Mouse (Mus musculus) lung, postnatal 0 days (tissue): ENCODE data around the gene Ada. TPM values are rescaled to one million over a fixed set of nuclear protein-coding genes. Genes with fewer than 3 reads are reported as not detected.

ENCODE experiments used
- ATAC-seq: fragments of 200-750 bp; cut with Nextera tagmentation; 2 replicates; pipeline ENCODE4 v1.8.0; 2017; ENCODE audit warnings: moderate library complexity
- DNase-seq: peaks from one replicate; pipeline ENCODE4 v3.0.0-alpha.2; 2016; ENCODE audit warnings: low spot score
- H3K27ac ChIP-seq: fragments of 300-500 bp; sonication (generic); 2 replicates; pipeline ENCODE4 v1.5.1; 2014; ENCODE audit warnings: antibody characterized with exemption, mild to moderate bottlenecking, low read length, mixed read lengths
- H3K27me3 ChIP-seq: fragments of 300-500 bp; sonication (generic); replicated peaks from 2 replicates; pipeline ENCODE4 v1.6.1; 2014; ENCODE audit warnings: low read length, mixed read lengths; ENCODE audit not compliant: insufficient read depth
- H3K36me3 ChIP-seq: fragments of 300-500 bp; sonication (generic); 2 replicates; pipeline ENCODE4 v1.6.1; 2014; ENCODE audit warnings: low read length, mixed read lengths; ENCODE audit not compliant: insufficient read depth
- H3K4me1 ChIP-seq: fragments of 300-500 bp; sonication (generic); 2 replicates; pipeline ENCODE4 v1.6.1; 2014; ENCODE audit warnings: antibody characterized with exemption, low read depth, low read length, mixed read lengths; ENCODE audit not compliant: insufficient read depth
- H3K4me2 ChIP-seq: fragments of 300-500 bp; sonication (generic); replicated peaks from 2 replicates; pipeline ENCODE4 v1.6.1; 2014; ENCODE audit warnings: low read depth, mild to moderate bottlenecking, low read length, moderate library complexity, mixed read lengths
- H3K4me3 ChIP-seq: fragments of 300-500 bp; sonication (generic); 2 replicates; pipeline ENCODE4 v1.5.1; 2014; ENCODE audit warnings: low read depth, low read length
- H3K9ac ChIP-seq: fragments of 300-500 bp; sonication (generic); replicated peaks from 2 replicates; pipeline ENCODE4 v1.6.1; 2014; ENCODE audit warnings: low read depth, mild to moderate bottlenecking
- H3K9me3 ChIP-seq: fragments of 300-500 bp; sonication (generic); 2 replicates; pipeline ENCODE4 v1.6.1; 2016; ENCODE audit warnings: low read length, mixed read lengths
- CTCF ChIP-seq: IDR thresholded peaks from 2 replicates; pipeline ENCODE4 v1.5.1; 2016; ENCODE audit warnings: antibody characterized with exemption, mild to moderate bottlenecking
- EP300 ChIP-seq: IDR thresholded peaks from 2 replicates; pipeline ENCODE4 v1.6.1; 2016; ENCODE audit warnings: antibody characterized with exemption, mild to moderate bottlenecking, control low read depth
- WGBS: fragments of 180-500 bp; shearing (Covaris S2); extraction: QIAGEN DNeasy Blood & Tissue Kit; methylation state at CpG from one replicate; pipeline ENCODE4 v1.1.7; 2014; 5-methylcytosine and 5-hydroxymethylcytosine counted together
- polyA plus RNA-seq: library from polyadenylated mRNA; unstranded; fragments of >200 nt; fragmentation: Nextera tagmentation; extraction: Ambion mirVana; gene quantifications from 2 replicates; pipeline ENCODE4 v1.2.1, GENCODE M21; 2015

The Ada gene
- polyA plus RNA-seq, 1 experiment from 2014 or later, result 3.6 TPM

DNA sequence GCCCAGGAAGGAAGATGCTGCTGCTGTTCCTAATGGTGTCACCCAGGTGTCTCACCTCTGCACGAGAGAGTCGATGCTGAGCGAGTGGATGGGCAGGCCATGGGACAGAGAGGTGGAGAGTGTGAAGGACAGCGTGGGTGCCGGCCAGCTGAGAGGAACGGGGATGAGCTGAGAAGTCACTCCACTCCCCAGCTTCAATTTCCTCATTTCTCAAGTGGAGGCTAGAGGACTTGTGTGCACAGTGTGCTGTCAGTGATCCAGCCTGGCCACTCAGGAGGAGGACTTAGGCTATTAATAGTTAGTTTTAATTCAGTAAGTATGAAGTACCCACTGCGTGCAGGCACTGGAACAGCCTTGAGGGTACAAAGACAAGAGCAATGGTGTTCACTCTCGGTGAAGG is 33.6 kb downstream of the Ada start:
- Histone ChIP-seq H3K4me3 (no peak overlapping the region), H3K27me3 (no peaks in the 10 kb centered on the region), H3K36me3 (no peaks in the 10 kb centered on the region), H3K27ac (no peak overlapping the region; the same call in 1 of the 2 replicates), H3K9ac (no peak overlapping the region), H3K4me2 (no peak overlapping the region), H3K4me1 (peaks cover 5% of the 10 kb centered on the region; the same call in 1 of the 2 replicates), H3K9me3 (no peaks in the 10 kb centered on the region)
- DNase-seq, result peak; percentile 49
- no peak for TF ChIP-seq CTCF
- ATAC-seq, result peak; percentile 32
- WGBS, result 42% methylated on average over 8 of the region's 8 CpGs

DNA sequence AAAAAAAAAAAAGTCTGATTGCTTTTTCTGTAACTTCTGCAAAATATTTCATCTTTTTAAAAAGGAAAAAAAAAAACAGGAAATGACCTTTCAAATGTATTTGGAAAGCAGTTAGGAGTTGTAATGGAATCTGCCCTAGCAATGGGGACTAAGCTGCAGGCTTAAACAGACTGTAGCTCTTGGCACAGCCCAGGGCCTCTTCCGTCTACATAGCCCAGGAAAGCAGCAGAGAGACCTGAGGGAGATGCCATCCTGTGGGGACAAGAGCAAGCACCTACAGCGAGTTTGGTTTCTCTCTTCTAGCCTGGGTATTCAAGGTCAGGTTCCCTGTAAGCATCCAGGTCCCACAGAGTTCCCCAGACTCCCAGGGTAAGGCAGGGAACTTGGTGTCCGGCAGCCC is 36.7 kb downstream of the Ada start:
- H3K27ac ChIP-seq, result 0 out of 2 replicates have a peak overlapping the region, but pooled peaks have one; percentile 43
- H3K27me3 ChIP-seq, result no peaks in the 10 kb centered on the region
- H3K4me3 ChIP-seq, result no peak overlapping the region
- ATAC-seq (no peak), DNase-seq (no peak)
- H3K4me1 ChIP-seq, result peaks cover 5% of the 10 kb centered on the region; the same call in 1 of the 2 replicates
- TF ChIP-seq EP300 (no peak), CTCF (no peak)
- no peaks in the 10 kb centered on the region for H3K9me3 ChIP-seq
- no peak overlapping the region for H3K9ac ChIP-seq
- no peak overlapping the region for H3K4me2 ChIP-seq
- H3K36me3 ChIP-seq, result no peaks in the 10 kb centered on the region
- WGBS, result 67% methylated on average over 3 of the region's 3 CpGs

DNA sequence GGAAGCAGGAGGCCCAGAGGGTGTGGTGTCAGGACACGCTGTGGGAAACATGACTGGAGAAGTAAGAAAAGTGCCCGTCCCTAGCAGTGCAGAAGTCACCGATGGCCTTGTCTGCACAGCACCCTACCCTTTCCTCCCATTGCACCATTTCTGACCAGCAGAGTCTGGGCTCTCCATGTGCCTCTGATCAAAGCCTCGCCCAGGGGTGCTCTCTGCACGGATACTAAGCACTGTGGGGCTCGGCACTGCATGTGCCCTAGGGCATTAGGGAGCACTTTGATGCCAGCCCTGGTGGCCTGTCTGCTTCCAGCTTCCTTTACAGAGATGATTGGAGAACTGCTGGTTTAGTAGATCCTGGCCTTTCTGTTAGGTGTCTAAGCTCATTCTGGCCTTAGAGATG is 37.2 kb downstream of the Ada start:
- no peaks in the 10 kb centered on the region for H3K27me3 ChIP-seq
- H3K36me3 ChIP-seq, result no peaks in the 10 kb centered on the region
- DNase-seq (no peak), ATAC-seq (no peak)
- H3K27ac ChIP-seq, result no peak overlapping the region
- no peak overlapping the region for H3K4me2 ChIP-seq
- no peak overlapping the region for H3K9ac ChIP-seq
- WGBS, result 80% methylated on average over 6 of the region's 6 CpGs
- H3K9me3 ChIP-seq, result no peaks in the 10 kb centered on the region
- peaks cover 5% of the 10 kb centered on the region; the same call in 1 of the 2 replicates for H3K4me1 ChIP-seq
- no peak overlapping the region for H3K4me3 ChIP-seq
- TF ChIP-seq CTCF (no peak), EP300 (no peak)

DNA sequence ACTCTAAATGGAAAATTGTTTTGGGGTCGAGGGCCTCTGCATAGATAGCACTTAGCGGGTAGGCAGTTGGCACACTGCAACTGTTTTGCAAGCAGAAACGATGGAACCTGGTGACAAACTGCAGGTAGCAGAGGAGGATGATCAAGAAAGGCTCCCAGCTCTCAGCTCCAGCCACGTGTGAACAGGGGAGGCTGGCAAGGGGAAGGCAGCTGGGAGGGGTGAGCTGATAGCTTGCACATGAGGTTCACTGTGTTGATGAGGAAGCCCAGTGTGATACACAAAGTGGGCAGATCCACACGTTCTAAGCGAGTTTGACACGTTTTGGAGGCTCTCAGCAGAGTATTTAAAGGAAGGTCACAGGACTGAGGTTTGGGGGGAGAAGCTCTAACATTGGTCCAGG is 37.6 kb downstream of the Ada start:
- 59% methylated on average over 7 of the region's 7 CpGs for WGBS
- Histone ChIP-seq H3K9me3 (no peaks in the 10 kb centered on the region), H3K4me1 (peaks cover 5% of the 10 kb centered on the region; the same call in 1 of the 2 replicates), H3K27me3 (no peaks in the 10 kb centered on the region), H3K4me3 (no peak overlapping the region), H3K36me3 (no peaks in the 10 kb centered on the region), H3K27ac (no peak overlapping the region), H3K9ac (no peak overlapping the region), H3K4me2 (no peak overlapping the region)
- no peak for DNase-seq
- TF ChIP-seq CTCF (no peak), EP300 (no peak)
- ATAC-seq, result no peak

DNA sequence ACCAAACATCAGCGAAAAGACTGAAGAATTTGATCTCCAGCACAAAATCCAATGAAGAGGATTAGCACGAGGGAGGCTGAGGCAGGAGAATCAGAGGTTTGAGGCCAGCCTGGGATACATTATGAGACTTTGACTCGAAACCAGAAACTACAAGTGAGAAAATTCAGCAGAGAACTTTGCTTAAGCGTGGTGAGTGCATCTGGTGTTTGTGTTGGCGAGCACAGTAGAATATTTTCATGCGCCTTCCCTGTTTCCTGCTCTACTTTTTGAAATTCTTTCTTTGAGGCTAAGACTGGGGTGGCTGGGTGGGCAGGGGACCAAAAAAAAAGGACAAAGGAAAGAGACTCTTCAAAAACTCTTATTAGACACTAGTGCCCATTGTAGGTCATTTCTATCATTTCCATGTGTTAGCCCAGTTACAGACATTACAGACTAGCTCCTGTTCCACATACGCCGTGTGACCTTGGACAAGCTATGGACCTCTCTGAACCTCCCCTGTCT is 38.6 kb downstream of the Ada start:
- Histone ChIP-seq H3K9me3 (no peaks in the 10 kb centered on the region), H3K4me2 (no peak overlapping the region), H3K27ac (no peak overlapping the region), H3K36me3 (no peaks in the 10 kb centered on the region), H3K4me1 (peaks cover 5% of the 10 kb centered on the region; the same call in 1 of the 2 replicates), H3K4me3 (no peak overlapping the region), H3K27me3 (no peaks in the 10 kb centered on the region), H3K9ac (no peak overlapping the region)
- no peak for DNase-seq
- 76% methylated on average over 8 of the region's 8 CpGs for WGBS
- ATAC-seq, result no peak
- TF ChIP-seq EP300 (no peak), CTCF (no peak)

DNA sequence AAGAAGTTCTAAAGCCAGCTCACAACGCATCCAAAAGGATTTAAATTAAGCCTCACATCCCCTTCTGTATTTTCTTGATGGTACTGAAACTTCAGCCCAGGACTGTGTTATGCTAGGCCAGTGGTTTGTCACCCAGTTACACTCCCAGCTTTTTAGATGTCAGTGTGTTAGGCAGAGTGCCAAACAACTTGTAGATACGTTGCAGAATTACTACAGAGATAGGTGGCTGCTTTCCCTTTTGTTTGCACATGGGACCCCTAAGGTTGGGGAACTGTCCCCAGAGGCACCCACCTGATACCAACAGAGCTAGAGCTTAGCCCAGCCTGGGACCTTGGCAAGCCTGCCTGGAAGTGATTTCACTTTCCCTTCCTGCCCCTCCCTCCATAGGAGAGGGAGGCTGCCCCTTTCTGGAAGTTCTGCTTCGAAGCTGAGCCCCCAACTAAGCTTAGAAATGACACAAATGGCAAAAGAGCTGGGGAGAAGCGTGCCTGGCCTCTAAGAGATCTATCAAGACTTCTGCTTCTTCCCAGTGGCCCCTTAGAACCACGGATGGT is 39.4 kb downstream of the Ada start:
- Histone ChIP-seq H3K4me1 (peaks cover 5% of the 10 kb centered on the region; the same call in 1 of the 2 replicates), H3K27me3 (no peaks in the 10 kb centered on the region), H3K9ac (no peak overlapping the region), H3K9me3 (no peaks in the 10 kb centered on the region), H3K4me3 (no peak overlapping the region), H3K36me3 (no peaks in the 10 kb centered on the region), H3K27ac (peak overlapping the region; percentile 33; the same call in 1 of the 2 replicates), H3K4me2 (no peak overlapping the region)
- no peak for TF ChIP-seq CTCF
- peak; percentile 56 for TF ChIP-seq EP300
- 55% methylated on average over 5 of the region's 5 CpGs for WGBS
- DNase-seq (no peak), ATAC-seq (peak; percentile 74)
